In genomic region chr15:63652216-63652961, GRCm38 (mm10) we compare ENCODE assay signal across 8 mouse cellular contexts.
A peak's percentile ranks its signal among the peaks of the same experiment; 100 is the strongest.
DNase-seq lines count a peak whose midpoint lies in the region; ATAC-seq and TF ChIP-seq lines count a peak whose summit lies in the region.

No protein-coding gene starts in this region.

- no peak overlapping the region for H3K4me2 ChIP-seq in hindbrain, embryonic 13.5 days

- H3K9ac ChIP-seq in ES-E14 (ENCODE audit: insufficient read depth, low read depth, low read length, poor library complexity, severe bottlenecking), result no peak overlapping the region
- no peak overlapping the region for H3K9ac ChIP-seq in hindbrain, embryonic 13.5 days

- 36% methylated on average over 11 of the region's 11 CpGs for WGBS in hindbrain, embryonic 13.5 days

- peak; percentile 59 for DNase-seq in ES-E14 (ENCODE audit: low read depth, low spot score)
- peak; percentile 10 for DNase-seq in cerebellum, adult 11-12 months
- DNase-seq in forelimb bud, embryonic 11.5 days (ENCODE audit: low read depth, low spot score), result peak; percentile 78
- DNase-seq in layer of hippocampus, postnatal 10 days (ENCODE audit: low spot score in 2 of 2), result peak; percentile 94
- DNase-seq in lung, postnatal 10 days, result peak; percentile 87
- peak; percentile 77 for DNase-seq in retina, postnatal 1 day
- peak; percentile 65 to 70 for DNase-seq in urinary bladder, adult 18-20 months (ENCODE audit: low spot score in 2 of 2)

- H3K4me3 ChIP-seq in ES-E14 (ENCODE audit: insufficient read depth in 1 of 2, low read depth in 1 of 2, low read length in 2 of 2, poor library complexity in 1 of 2, severe bottlenecking in 1 of 2), result no peak overlapping the region
- H3K4me3 ChIP-seq in hindbrain, embryonic 13.5 days, result no peak overlapping the region

- no peaks in the 10 kb centered on the region for H3K27me3 ChIP-seq in hindbrain, embryonic 13.5 days

- no peaks in the 10 kb centered on the region for H3K36me3 ChIP-seq in ES-E14 (ENCODE audit: control insufficient read depth, insufficient read depth, low read length, poor library complexity, severe bottlenecking)
- H3K36me3 ChIP-seq in hindbrain, embryonic 13.5 days, result no peaks in the 10 kb centered on the region

- H3K27ac ChIP-seq in ES-E14 (ENCODE audit: insufficient read depth, low read depth, low read length, poor library complexity, severe bottlenecking), result no peak overlapping the region
- H3K27ac ChIP-seq in hindbrain, embryonic 13.5 days, result no peak overlapping the region

- in situ Hi-C loops in ES-E14 (cut with MboI; ENCODE audit: low sequenced_read_pairs in 2 of 2, unreplicated experiment in 2 of 2), result no loop called here

- ATAC-seq in hindbrain, embryonic 13.5 days (ENCODE audit: low FRiP score), result peak; percentile 79

- no peaks in the 10 kb centered on the region for H3K9me3 ChIP-seq in ES-E14 (ENCODE audit: control insufficient read depth, insufficient read depth, low read depth, low read length)
- no peaks in the 10 kb centered on the region for H3K9me3 ChIP-seq in hindbrain, embryonic 13.5 days

- no peaks in the 10 kb centered on the region for H3K4me1 ChIP-seq in ES-E14 (ENCODE audit: control insufficient read depth in 2 of 2, insufficient read depth in 2 of 2, low read length in 2 of 2, poor library complexity in 1 of 2)
- no peaks in the 10 kb centered on the region for H3K4me1 ChIP-seq in hindbrain, embryonic 13.5 days (replicated peaks)

TF ChIP-seq in ES-E14, 5 proteins besides CTCF, POLR2A, EP300 and RAD21:
- no peak for TF ChIP-seq CHD2 (IDR thresholded peaks at IDR 0.05; ENCODE audit: low read depth, low read length)
- TF ChIP-seq ZC3H11A (IDR thresholded peaks at IDR 0.05; ENCODE audit: borderline replicate concordance, low read depth, low read length), result peak; percentile 71; the same call in 1 of the 2 replicates
- no peak for TF ChIP-seq MAFK (IDR thresholded peaks at IDR 0.05; ENCODE audit: insufficient read depth, low read depth, low read length)
- TF ChIP-seq ZNF384 (IDR thresholded peaks at IDR 0.05; ENCODE audit: low read depth, low read length), result no peak
TF ChIP-seq in ES-E14: peak in this region for 1.

Comparison
In these comparisons a context has a peak if more than half of its experiments do, and no peak if none do; other contexts are left out.
1. DNase-seq: peak in every context shown above with its lines; median percentile 94 in layer of hippocampus, postnatal 10 days; 87 in lung, postnatal 10 days; 78 in forelimb bud, embryonic 11.5 days; 77 in retina, postnatal 1 day; 68 in urinary bladder, adult 18-20 months; 59 in ES-E14; 10 in cerebellum, adult 11-12 months.